Mouse (Mus musculus) small intestine, adult 2 months (tissue): ENCODE measurements around the gene Cab39.

Experiments used
- CTCF ChIP-seq: fragments of 200-500 bp; IDR thresholded peaks from 2 replicates; pipeline ENCODE4 v1.5.1; 2012; ENCODE audit warnings: low read depth, mild to moderate bottlenecking, control low read depth, inconsistent platforms, low read length, moderate library complexity, mixed read lengths; ENCODE audit not compliant: insufficient replicate concordance, insufficient read length; ENCODE audit errors: extremely low read depth
- POLR2A ChIP-seq: fragments of 200-500 bp; IDR thresholded peaks from 2 replicates; pipeline ENCODE4 v1.6.1; 2012; ENCODE audit warnings: low read depth, mild to moderate bottlenecking, control low read depth, inconsistent platforms, low read length, moderate library complexity

- TF ChIP-seq CTCF (no peak), POLR2A (no peak)
Observed at GRCm38 (mm10) chr1:85839790-85840189, 46.5 kb downstream of the Cab39 start.
